ENCODE assay signal across 8 mouse cellular contexts in genomic region chr9:103363088-103363487, GRCm38 (mm10). TPM values are rescaled to one million over a fixed set of nuclear protein-coding genes. Genes with fewer than 3 reads are reported as not detected.
A peak's percentile ranks its signal among the peaks of the same experiment; 100 is the strongest.
DNase-seq lines count a peak whose midpoint lies in the region; ATAC-seq and TF ChIP-seq lines count a peak whose summit lies in the region.

No protein-coding gene starts in this region.

- H3K4me2 ChIP-seq in lung, embryonic 16.5 days (ENCODE audit: low read depth, low read length), result peak overlapping the region; percentile 83
- peak overlapping the region; percentile 90 for H3K4me2 ChIP-seq in forebrain, embryonic 13.5 days
- peak overlapping the region; percentile 76 for H3K4me2 ChIP-seq in limb, embryonic 13.5 days (replicated peaks)
- H3K4me2 ChIP-seq in stomach, embryonic 14.5 days (replicated peaks; ENCODE audit: low read depth, low read length), result peak overlapping the region; percentile 63; the same call in 1 of the 2 replicates

- H3K27me3 ChIP-seq in lung, embryonic 16.5 days (ENCODE audit: control insufficient read depth, insufficient read depth, low read depth, low read length), result no peaks in the 10 kb centered on the region
- no peaks in the 10 kb centered on the region for H3K27me3 ChIP-seq in forebrain, embryonic 13.5 days
- H3K27me3 ChIP-seq in limb, embryonic 13.5 days, result no peaks in the 10 kb centered on the region
- H3K27me3 ChIP-seq in stomach, embryonic 14.5 days (ENCODE audit: control insufficient read depth, insufficient read depth, low read length), result no peaks in the 10 kb centered on the region
- no peaks in the 10 kb centered on the region for H3K27me3 ChIP-seq in cerebellum, adult 2 months (ENCODE audit: control insufficient read depth, insufficient read depth, low read length)

- no peak for ATAC-seq in lung, embryonic 16.5 days (ENCODE audit: low read depth)
- ATAC-seq in forebrain, embryonic 13.5 days, result no peak
- ATAC-seq in limb, embryonic 13.5 days (ENCODE audit: low FRiP score, low read depth), result no peak
- no peak for ATAC-seq in stomach, embryonic 14.5 days (ENCODE audit: insufficient number of reproducible peaks, insufficient read depth, low FRiP score, low read depth)
- no peak for ATAC-seq in megakaryocyte progenitor cell, adult 5-6 weeks (replicated peaks; ENCODE audit: poor library complexity)

- H3K36me3 ChIP-seq in lung, embryonic 16.5 days (ENCODE audit: control insufficient read depth, insufficient read depth, low read length), result peaks cover 23% of the 10 kb centered on the region
- H3K36me3 ChIP-seq in forebrain, embryonic 13.5 days (ENCODE audit: poor library complexity, severe bottlenecking), result peaks cover 24% of the 10 kb centered on the region
- H3K36me3 ChIP-seq in limb, embryonic 13.5 days, result peaks cover 40% of the 10 kb centered on the region
- H3K36me3 ChIP-seq in stomach, embryonic 14.5 days (ENCODE audit: control insufficient read depth, insufficient read depth, low read length), result peaks cover 39% of the 10 kb centered on the region

- H3K9me3 ChIP-seq in lung, embryonic 16.5 days (ENCODE audit: control insufficient read depth, low read length), result no peaks in the 10 kb centered on the region
- H3K9me3 ChIP-seq in forebrain, embryonic 13.5 days (replicated peaks), result no peaks in the 10 kb centered on the region
- no peaks in the 10 kb centered on the region for H3K9me3 ChIP-seq in limb, embryonic 13.5 days
- H3K9me3 ChIP-seq in stomach, embryonic 14.5 days (ENCODE audit: control insufficient read depth, low read depth, low read length), result no peaks in the 10 kb centered on the region

- H3K4me1 ChIP-seq in lung, embryonic 16.5 days (replicated peaks; ENCODE audit: control insufficient read depth, insufficient read depth, low read length), result peaks cover 18% of the 10 kb centered on the region
- peaks cover 28% of the 10 kb centered on the region for H3K4me1 ChIP-seq in forebrain, embryonic 13.5 days
- H3K4me1 ChIP-seq in limb, embryonic 13.5 days, result peaks cover 26% of the 10 kb centered on the region
- peaks cover 13% of the 10 kb centered on the region; the same call in 1 of the 2 replicates for H3K4me1 ChIP-seq in stomach, embryonic 14.5 days (ENCODE audit: control insufficient read depth, insufficient read depth, low read length)
- H3K4me1 ChIP-seq in cerebellum, adult 2 months (ENCODE audit: control insufficient read depth, insufficient read depth, low read length), result peaks cover 5% of the 10 kb centered on the region

- peak overlapping the region; percentile 96 for H3K4me3 ChIP-seq in lung, embryonic 16.5 days (ENCODE audit: low read length)
- peak overlapping the region; percentile 90 for H3K4me3 ChIP-seq in forebrain, embryonic 13.5 days
- peak overlapping the region; percentile 91 for H3K4me3 ChIP-seq in limb, embryonic 13.5 days
- H3K4me3 ChIP-seq in stomach, embryonic 14.5 days (ENCODE audit: low read depth, low read length), result peak overlapping the region; percentile 88; the same call in 1 of the 2 replicates
- no peak overlapping the region for H3K4me3 ChIP-seq in cerebellum, adult 2 months (replicated peaks; ENCODE audit: insufficient read depth, low read depth, low read length)

- no peak for TF ChIP-seq POLR2A in cerebellum, adult 2 months (IDR thresholded peaks at IDR 0.05; ENCODE audit: borderline replicate concordance, insufficient read depth, low read length)

- H3K9ac ChIP-seq in lung, embryonic 16.5 days (ENCODE audit: low read length), result no peak overlapping the region
- peak overlapping the region; percentile 95 for H3K9ac ChIP-seq in forebrain, embryonic 13.5 days
- 0 out of 2 replicates have a peak overlapping the region, but pooled peaks have one; percentile 97 for H3K9ac ChIP-seq in limb, embryonic 13.5 days
- no peak overlapping the region for H3K9ac ChIP-seq in stomach, embryonic 14.5 days (replicated peaks; ENCODE audit: low read depth, low read length)

- no peak for DNase-seq in lung, postnatal 4 days
- no peak for DNase-seq in cerebellum, adult 2 months
- DNase-seq in retina, postnatal 1 day, result no peak

- 45% methylated on average over 6 of the region's 6 CpGs for WGBS in lung, embryonic 16.5 days
- WGBS in forebrain, embryonic 13.5 days, result 70% methylated on average over 6 of the region's 6 CpGs
- 58% methylated on average over 6 of the region's 6 CpGs for WGBS in limb, embryonic 13.5 days
- 62% methylated on average over 6 of the region's 6 CpGs for WGBS in stomach, embryonic 14.5 days
- WGBS in cerebellum, adult 2 months, result 59% methylated on average over 6 of the region's 6 CpGs

- no peak overlapping the region for H3K27ac ChIP-seq in lung, embryonic 16.5 days (ENCODE audit: low read length)
- H3K27ac ChIP-seq in forebrain, embryonic 13.5 days, result no peak overlapping the region
- H3K27ac ChIP-seq in limb, embryonic 13.5 days, result no peak overlapping the region
- no peak overlapping the region for H3K27ac ChIP-seq in stomach, embryonic 14.5 days (ENCODE audit: low read length)
- no peak overlapping the region for H3K27ac ChIP-seq in cerebellum, adult 2 months (ENCODE audit: insufficient read depth, low read length)

- no peak for TF ChIP-seq CTCF in cerebellum, adult 2 months (IDR thresholded peaks at IDR 0.05; ENCODE audit: borderline replicate concordance, insufficient read depth, low read depth, low read length)

RNA-seq across cellular contexts. Expression of gene Cdv3, which starts 2.6 kb away (rescaled TPM):
- polyA plus RNA-seq in lung, embryonic 16.5 days (2015; fragmentation: Nextera tagmentation; extraction: Ambion mirVana), result 88.8 and 92.7 TPM in 2 replicates
- 93.9 and 125 TPM in 2 replicates for polyA plus RNA-seq in forebrain, embryonic 13.5 days (2015; fragmentation: Nextera tagmentation; extraction: Ambion mirVana)
- 121 and 122 TPM in 2 replicates for polyA plus RNA-seq in limb, embryonic 13.5 days (2015; fragmentation: Nextera tagmentation; extraction: Ambion mirVana)
- polyA plus RNA-seq in stomach, embryonic 14.5 days (2014; fragmentation: Nextera tagmentation; extraction: Ambion mirVana), result 69.0 and 75.7 TPM in 2 replicates
- polyA plus RNA-seq in cerebellum, adult 2 months (2012; rRNA removed), result 56.1 and 58.3 TPM in 2 replicates
- 110 and 111 TPM in 2 replicates for total RNA-seq in megakaryocyte progenitor cell, adult 5-6 weeks (2015)
- total RNA-seq in megakaryocyte progenitor cell, adult 5-6 weeks (2017), result 154 and 193 TPM in 2 replicates

RNA-seq across cellular contexts. Expression of gene Topbp1, which starts 58.1 kb away (rescaled TPM):
- 57.7 and 64.0 TPM in 2 replicates for polyA plus RNA-seq in lung, embryonic 16.5 days (2015; fragmentation: Nextera tagmentation; extraction: Ambion mirVana)
- polyA plus RNA-seq in forebrain, embryonic 13.5 days (2015; fragmentation: Nextera tagmentation; extraction: Ambion mirVana), result 59.9 and 66.3 TPM in 2 replicates
- 70.8 and 73.2 TPM in 2 replicates for polyA plus RNA-seq in limb, embryonic 13.5 days (2015; fragmentation: Nextera tagmentation; extraction: Ambion mirVana)
- 79.5 and 82.2 TPM in 2 replicates for polyA plus RNA-seq in stomach, embryonic 14.5 days (2014; fragmentation: Nextera tagmentation; extraction: Ambion mirVana)
- polyA plus RNA-seq in cerebellum, adult 2 months (2012; rRNA removed), result 14.0 and 14.1 TPM in 2 replicates
- 162 and 224 TPM in 2 replicates for total RNA-seq in megakaryocyte progenitor cell, adult 5-6 weeks (2015)
- 204 and 227 TPM in 2 replicates for total RNA-seq in megakaryocyte progenitor cell, adult 5-6 weeks (2017)

RNA-seq across cellular contexts. Expression of gene 1300017J02Rik, which starts 58.2 kb away (rescaled TPM):
- 2.3 and 4.0 TPM in 2 replicates for polyA plus RNA-seq in lung, embryonic 16.5 days (2015; fragmentation: Nextera tagmentation; extraction: Ambion mirVana)
- polyA plus RNA-seq in forebrain, embryonic 13.5 days (2015; fragmentation: Nextera tagmentation; extraction: Ambion mirVana), result 1.2 and 1.8 TPM in 2 replicates
- 2.5 and 3.0 TPM in 2 replicates for polyA plus RNA-seq in limb, embryonic 13.5 days (2015; fragmentation: Nextera tagmentation; extraction: Ambion mirVana)
- polyA plus RNA-seq in stomach, embryonic 14.5 days (2014; fragmentation: Nextera tagmentation; extraction: Ambion mirVana), result 0.52 TPM in 1 of 2 replicates, not detected in the other
- 0.69 and 0.71 TPM in 2 replicates for polyA plus RNA-seq in cerebellum, adult 2 months (2012; rRNA removed)
- total RNA-seq in megakaryocyte progenitor cell, adult 5-6 weeks (2015), result 0.34 and 1.1 TPM in 2 replicates
- total RNA-seq in megakaryocyte progenitor cell, adult 5-6 weeks (2017), result 1.1 and 1.7 TPM in 2 replicates

Comparison
In these comparisons a context has a peak if more than half of its experiments do, and no peak if none do; other contexts are left out.
1. H3K9ac ChIP-seq: peak in forebrain, embryonic 13.5 days (single experiment) and limb, embryonic 13.5 days (single experiment); none in lung, embryonic 16.5 days (single experiment) and stomach, embryonic 14.5 days (single experiment).
2. Peak in every context shown above with its lines, with median percentiles within 50 percentile points of each other: H3K4me2 ChIP-seq.